Mouse (Mus musculus) kidney, adult 11 months (tissue): ENCODE measurements around the gene Gm4214.
"Not testable (repeated sequence)": the region's sequence is repeated elsewhere in the genome, so short reads cannot be mapped to it uniquely, and the experiment has no call there.

Experiments
- DNase-seq: peaks from one replicate; pipeline ENCODE4 v3.0.0; 2022

Gene Gm4214

GRCm38 (mm10) chr7:22984573-22984972 is at the start of gene Gm4214:
Gene Gm4214, minus strand, starts transcription at chr7:22984673.
- not testable (repeated sequence) for DNase-seq

GRCm38 (mm10) chr7:23019823-23020222 is 35.4 kb upstream of the Gm4214 start, which contains the start of gene Gm4216:
Gene Gm4216, minus strand, starts transcription at chr7:23019923.
- not testable (repeated sequence) for DNase-seq
